Mouse (Mus musculus) thymus, postnatal 10 days (tissue): ENCODE results near the gene Klf16.
A peak's percentile ranks its signal among the peaks of the same experiment; 100 is the strongest.

Experiments used
- DNase-seq, 2 experiments: peaks; one replicate each; pipeline ENCODE4 v3.0.0; 2021; ENCODE audit warnings: low spot score in 2 of 2

The Klf16 gene

DNA sequence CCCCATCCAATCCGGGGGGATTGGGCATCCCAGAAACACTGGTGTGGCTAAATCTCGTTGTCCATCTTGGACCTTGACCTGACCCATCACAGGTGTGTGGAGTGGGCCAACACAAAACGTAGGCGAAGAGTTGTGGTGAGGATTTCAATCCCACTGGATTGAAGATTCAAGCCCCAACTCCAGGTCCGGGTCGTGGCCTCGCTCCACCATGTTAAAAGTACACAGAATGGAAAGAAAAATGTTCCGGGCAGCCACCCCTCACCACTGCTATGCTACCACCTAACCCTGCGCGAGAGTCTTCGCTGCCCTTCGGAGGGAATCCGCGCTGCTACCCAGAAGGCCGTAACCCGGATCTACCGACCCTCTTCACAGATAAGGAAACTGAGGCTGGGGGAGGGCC lies 1.2 kb downstream of the Klf16 start:
- no peak for DNase-seq

DNA sequence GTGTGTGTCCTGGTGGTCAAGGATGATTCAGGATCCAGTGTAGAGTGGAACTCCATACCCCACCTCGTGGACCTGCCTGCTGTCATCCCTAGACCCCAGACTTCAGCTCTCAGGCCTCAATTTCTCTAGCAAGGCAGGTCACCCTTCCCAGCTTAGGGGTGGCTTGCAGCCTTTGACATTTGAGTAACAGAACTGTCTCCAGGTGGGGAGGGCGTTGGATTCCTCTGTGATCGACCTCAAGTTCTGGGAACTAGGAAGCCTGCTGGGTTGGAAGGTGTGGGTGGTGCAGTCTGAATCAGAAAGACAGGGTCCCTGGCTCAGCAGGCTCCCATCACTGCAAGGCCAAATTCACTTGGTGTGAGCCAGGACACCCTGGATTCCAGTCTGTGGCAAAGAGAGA lies 2.2 kb downstream of the Klf16 start:
- DNase-seq: no peak

DNA sequence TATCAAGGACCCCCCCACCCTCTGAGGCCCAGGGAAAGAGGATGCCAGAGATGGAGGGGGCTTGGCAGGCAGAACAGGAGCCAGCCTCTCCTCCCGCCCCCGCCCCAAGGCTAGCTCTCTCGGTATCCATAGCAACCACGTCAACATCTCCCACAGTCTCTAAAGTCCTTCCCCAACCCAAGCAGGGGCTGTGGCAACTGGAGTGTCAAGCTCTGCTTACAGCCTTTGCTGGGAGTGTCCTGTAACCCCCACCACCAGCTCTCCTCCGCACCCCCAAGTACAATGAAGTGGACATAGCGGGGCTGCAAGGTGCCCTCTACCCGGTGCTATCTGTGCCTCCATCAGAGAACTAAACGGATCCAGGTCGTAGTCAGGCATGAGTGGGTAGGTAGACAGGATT lies 3.2 kb downstream of the Klf16 start:
- no peak for DNase-seq

DNA sequence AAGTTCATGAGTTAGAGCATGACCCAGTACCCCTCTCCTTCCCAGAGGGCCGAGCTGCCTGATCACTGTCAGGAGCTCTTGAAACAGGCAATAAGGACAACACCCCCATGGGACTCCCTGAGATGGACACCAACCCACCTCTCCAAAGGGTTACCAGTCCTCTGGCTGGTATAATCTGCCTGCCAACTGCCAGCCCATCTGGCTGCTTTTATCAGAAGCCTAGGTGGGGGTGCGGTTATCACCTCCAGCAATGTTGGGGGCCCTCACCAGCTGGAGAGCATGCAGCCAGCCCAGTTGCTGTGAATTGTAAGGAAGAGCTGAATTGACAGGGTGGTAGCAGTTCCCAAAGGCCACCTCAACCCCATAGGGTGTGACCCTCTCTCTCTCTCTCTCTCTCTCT lies 4.6 kb downstream of the Klf16 start:
- DNase-seq: no peak

DNA sequence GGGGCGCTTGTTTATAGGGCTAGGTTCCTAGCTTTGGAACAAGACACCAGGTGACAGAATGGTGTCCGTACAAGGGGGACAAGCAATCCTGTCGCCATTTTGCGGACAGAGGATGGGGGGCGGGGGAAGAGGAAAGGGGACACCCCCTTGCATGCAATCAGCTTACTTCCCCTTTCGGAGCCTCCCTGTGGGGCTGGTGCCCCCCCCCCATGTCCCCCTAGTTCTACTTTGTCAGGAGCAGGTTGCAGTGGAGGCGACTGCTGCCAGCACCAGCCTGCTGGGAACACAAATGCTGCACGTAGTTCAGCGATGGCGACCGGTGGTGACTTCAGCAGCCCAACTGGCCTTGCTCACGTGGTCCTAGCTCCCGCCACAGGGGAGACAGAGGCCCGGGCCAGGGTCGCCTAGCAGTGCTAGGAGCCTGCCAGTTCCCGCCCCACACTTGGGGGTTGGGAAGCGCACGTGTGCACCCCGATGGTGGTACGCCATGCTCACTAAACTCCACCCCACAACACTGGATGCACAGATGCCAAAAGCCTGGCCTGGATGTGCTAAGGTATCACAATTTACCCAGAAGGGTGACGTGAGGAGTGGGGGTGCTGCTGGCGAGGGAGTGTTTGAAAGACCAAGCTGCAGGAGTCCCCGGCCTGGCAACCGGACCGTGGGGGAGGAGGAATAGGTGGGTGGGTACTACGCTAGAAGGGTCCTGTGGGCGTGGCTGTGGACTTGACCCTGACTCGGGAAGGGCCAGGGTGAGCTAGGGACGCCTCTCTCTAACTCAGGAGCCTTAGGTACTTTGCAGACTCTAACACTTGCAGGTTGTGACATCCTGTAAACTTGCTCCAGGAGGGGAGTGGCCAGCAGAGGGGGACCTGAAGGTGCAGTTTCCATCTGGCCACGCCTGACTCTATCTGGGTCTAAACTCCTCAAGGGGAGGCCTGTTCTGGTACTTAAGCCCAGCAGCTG lies 6.0 kb downstream of the Klf16 start:
- DNase-seq: no peak

DNA sequence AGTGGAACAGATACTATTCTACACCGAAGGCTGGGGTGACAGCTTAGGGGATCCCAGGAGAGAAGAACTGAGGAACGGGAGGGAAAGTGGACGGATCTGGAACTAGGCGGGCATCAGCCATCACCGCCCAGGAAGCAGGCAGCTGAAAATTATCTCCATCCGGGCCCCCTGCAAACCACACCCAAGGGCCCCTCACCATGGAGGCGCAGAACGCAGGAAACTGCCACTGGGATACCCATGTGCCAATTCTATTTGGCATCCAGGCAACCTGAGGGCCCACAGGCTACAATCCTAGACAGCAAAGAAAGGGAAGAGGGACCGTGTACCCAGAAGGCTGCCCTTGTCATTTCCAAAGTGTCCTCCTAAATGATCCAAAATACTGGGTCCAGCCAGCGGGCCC lies 6.7 kb downstream of the Klf16 start:
- no peak for DNase-seq

DNA sequence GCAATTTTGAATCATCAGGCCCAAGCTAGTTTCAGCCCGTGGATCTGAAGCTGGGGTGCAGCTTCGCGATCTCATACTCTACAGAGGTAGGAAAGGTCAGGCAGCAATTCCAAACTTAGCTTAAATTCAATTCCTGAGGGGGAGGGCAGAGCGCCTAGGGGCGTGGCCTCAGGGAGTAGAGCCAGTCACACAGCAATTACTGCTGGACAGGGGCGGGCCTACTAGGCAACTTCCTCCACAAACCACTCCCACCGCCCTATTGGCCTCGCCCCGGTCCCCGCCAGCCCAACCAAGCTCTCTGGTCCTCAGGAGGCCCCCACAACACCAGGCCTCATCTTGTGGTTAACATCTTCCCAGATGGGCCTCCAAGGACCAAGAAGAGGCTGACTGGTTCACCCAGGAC lies 7.5 kb downstream of the Klf16 start:
- DNase-seq: no peak

DNA sequence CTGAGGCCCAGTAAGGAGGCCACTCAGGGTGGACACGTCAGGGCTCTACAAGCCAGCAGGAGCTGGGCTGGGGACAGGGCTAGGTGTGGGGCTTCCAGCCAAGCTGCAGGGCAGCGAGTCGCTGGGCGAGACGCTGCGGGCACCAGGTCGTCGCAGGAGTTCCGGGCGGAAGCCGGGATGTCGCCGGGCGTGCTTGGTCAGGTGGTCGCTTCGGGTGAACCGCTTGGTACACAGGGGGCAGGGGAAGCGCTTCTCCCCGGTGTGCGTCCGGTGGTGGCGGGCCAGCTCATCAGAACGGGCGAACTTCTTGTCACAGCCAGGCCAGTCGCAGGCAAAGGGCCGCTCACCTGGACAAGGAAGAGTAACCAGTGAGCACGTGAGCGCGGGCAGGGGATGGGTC lies 8.2 kb downstream of the Klf16 start:
- no peak for DNase-seq

DNA sequence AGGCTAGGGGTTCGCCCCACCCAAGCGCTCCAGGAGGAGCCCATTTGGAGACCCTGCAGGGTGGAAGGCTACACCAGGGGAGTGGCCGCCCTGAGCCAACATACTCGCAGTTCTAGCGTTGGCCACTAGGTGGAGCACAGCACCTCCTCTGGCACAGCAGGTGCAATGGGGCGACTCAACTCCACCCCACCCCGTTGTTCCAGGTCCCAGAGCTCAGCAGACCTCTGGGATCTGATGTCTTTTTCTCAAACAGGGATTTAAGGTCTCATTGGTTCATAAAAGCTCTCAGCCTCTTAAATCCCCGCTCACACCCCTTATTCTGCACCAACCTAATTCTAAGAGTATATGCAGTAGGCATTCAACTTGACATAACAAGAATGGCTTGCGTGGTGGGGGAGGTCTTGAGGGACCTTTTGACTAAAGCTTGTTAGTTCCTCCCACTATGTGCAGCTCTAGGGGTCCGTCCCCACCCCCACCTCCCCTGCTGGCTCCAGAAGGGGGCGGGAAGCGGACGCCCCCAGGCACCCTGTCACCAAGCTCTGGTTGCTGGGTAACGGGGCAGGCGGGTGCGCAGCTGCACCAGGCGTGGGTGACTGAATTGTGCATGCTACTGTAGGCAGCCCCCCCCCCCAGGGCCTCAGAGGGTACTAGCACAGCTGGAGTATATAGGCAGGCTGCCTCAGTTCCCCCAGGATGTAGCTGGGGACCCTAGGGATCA lies 10.6 kb downstream of the Klf16 start:
- peak; percentile 87 to 95 for DNase-seq

DNA sequence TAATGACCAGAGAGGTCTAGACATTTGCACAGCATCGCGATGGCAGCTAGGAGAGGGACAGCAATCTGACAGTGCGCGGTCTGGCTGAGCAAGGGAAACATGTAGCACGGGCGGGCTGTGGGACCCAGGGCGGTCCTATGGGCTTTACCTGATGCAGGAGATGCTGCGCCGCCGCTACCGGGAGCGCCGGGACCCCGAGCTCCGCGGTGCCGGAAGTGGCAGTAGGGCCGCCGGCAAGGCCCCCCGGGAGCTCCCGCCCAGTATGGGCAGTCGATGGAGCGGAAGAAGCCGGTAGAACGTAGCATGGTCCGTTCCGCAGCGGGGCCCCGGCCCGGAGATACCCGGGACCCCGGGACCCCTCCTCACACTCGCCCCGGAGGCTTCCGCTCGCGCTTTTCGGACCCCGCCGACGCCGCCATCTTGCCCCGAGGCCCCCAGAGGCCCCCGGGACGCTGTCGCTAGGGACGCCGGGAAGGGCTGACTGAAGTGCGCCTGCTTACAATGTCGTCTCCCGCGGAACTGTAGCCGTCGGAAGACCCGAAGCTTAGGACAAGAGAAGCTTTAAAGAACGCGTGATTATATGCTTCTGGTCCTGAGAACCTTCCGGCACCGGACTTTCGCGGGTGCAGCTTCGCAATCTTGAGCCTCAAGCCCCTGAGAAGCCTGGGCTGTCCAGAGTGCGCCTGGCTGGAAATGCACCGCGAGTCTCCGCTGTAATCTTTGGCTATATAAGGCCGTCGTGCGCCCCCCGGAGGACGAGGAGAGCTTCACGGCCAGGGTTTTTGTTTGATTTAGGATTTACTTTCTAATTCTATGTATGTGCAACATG lies 15.8 kb downstream of the Klf16 start, which contains the start of gene Rexo1:
TSS of gene Rexo1 (minus strand) at position 445 of the 829 bp plus-strand sequence.
- DNase-seq: peak; percentile 86 to 93

DNA sequence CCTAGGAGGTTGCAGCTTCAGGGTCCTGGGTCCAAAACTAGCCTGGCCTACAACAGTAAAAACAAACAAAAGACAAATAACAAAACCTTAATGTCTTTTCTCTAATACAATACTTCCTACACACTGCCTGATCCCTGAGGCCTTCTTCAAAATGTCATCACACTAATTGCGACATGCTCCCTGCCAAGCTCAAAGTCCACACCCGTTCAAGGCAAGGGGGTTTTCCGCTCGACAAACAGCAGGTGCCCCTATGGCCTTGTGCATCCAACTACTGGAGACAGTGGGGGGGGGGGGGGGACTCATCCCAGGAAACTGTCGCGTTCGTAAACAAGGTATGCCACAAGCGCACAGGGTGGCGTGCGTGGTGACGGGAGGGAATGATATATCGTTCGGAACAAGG lies 16.5 kb downstream of the Klf16 start:
- no peak for DNase-seq

DNA sequence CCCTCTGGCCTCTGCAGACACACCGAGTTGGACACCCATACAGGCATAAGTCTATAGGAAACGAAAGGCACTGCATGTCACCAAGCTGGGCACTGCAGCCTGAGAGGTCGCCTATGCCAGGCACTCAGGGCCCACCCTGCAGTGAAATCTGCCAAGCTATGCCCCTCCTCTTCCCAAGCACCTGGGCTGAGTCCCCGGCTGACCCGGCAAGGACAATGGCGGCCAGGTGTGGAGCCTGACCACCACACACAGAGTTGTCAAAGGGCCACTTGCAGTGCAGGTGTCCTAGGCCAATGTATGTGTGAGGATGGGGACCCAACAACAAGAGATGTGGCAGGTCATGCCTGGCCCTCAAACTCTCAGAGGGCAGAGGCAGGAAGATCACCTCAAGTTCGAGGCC lies 17.7 kb downstream of the Klf16 start:
- DNase-seq: no peak

DNA sequence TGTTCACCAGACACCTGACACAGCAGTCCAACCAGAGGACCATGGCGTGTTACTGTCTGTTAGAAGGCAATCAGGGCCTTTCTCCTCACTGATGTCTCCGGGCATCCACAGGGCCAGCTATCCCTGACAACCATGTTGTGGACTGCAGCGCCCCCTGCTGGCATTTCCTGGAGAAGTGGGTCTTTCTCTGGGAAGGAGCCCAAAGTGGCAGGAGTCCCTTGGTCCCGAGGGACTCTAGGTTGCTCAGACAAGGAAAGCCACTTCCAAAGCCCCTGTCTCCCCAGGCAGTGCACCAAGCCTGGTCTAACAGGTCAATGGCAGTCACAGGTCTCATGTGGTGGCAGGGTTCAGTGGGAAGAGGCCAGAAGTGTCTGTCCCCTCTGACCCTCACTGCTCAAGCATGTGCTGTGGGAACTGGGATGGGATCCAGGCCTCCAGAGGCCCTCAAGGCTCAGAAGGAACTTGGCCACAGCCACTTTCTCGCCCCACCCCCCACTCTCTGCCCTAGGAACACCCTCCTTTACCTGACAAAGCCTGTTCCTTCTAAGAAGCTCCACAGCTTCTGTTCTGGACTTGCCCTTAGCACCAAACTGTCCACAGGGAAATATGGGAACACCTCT lies 19.7 kb downstream of the Klf16 start:
- peak; percentile 43 to 73 for DNase-seq

DNA sequence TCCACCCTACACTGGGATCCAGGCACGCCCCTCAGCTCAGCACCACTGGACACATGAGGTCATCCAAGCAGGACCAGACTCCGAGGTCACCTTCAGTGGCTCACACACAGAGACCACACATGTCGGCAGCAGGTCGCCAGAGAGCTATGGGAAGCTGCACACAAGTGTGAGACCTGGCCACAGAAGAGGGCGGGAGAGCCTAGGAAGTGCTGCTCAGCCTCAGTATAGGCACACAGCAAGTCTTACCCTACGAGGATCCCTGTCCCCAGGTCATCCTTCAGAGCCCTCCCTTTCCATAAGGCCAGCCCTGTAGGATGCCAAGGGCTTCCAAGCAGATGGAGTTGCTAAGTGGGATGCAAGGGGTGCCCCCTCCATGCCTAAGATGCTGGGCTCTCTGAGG lies 23.1 kb downstream of the Klf16 start:
- no peak for DNase-seq

DNA sequence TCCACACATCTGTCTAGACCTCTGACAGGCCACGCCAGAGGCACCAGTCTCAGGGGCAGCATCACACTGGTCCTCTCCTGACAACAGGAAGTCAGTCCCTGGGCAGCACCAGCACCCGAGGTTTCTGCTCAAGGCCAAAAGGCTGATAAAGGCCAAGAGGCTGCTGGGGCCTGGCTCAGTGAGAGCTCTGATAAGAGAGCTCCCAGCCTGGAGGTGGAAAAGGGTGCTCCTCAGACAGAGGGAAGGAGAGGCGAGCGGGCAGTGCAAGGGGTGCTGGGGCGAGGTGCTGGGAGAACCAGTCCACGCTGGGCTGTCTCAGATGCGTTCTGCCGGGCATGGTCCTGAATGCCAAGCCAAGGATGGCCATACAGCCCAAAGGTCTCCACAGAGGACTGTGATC lies 23.5 kb downstream of the Klf16 start:
- DNase-seq: no peak

DNA sequence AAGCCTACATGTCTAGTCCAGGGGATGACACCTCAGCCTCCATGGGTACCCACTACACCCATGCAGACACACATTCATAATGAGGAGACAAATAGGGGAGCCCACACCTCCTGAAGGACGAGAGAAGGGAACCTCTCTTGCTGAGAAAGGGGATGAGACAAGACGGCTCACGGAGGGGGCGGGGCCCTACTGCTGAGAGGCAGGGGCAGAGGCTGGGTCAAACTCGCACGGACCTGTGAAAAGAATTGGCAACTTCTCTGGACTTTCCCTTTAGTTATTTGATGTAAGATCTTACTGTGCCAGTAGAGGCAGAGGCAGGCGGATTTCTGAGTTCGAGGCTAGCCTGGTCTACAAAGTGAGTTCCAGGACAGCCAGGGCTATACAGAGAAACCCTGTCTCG lies 24.8 kb downstream of the Klf16 start:
- DNase-seq: no peak

DNA sequence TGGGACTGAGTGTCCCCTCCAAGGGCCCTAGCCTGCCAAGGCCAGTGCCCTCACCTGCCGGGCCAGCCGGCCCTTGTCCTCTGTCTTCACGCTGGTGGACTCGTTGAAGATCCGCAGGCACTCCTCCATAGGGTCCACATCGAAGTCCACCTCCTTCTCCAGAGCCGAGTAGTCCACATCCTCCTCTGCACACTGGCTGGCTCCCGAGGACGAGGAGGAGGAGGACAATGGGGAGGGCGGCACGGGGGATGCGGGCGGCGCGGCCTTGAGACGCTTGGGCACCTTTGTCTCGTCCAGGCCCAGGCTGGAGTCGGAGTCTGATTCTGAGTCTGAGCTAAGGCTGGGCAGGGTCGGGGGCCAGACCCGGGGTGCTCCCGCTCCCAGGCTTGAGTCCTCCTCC lies 27.8 kb downstream of the Klf16 start:
- no peak for DNase-seq

DNA sequence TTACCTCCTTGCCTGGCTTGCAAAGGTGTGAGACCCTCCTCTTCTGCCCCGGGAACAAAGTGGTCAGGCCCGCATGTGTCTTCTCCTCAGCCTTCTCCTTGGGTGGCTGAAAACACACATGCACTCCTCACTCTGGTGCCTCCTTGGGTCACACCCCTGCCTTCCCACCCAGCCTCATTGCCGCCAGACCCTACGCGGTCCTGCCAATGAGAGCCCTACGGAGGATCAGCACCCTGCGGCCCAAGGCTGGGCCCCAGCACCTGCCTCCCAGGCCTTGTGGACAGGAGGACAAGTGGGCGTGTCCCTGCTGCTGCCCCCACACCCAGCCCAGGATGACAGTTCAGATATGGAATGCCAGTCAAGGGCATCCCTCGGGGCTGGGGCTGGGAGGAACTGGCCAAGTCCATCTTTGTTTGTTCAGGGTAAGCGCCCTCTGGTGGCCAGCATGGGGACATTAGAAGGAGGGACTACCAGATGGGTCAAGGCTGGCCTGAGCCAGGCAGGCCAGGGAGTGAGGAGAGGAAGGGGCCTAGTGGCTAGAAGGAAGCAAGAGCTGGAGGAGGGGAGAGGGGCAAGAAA lies 28.6 kb downstream of the Klf16 start:
- DNase-seq: no peak

DNA sequence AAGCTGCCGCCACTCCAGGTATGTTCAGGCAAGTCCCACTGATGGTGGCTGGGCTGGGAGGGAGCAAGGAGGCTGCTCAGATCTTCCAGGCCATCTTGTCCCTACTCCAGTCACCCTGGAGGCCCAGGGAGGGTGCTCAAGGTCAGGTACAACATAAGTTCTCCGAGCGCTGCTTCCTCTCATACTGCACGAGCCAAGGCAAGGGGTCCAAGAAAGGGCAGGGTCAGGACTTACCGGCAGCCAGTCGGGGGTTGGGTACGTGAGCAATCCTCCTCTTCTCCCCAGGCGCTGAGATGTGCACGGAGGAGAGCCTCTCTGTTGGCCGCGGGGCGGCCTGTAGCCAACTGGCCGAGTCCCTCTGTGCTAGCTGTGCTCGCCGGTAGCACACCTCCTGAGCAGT lies 29.6 kb downstream of the Klf16 start:
- DNase-seq: no peak

DNA sequence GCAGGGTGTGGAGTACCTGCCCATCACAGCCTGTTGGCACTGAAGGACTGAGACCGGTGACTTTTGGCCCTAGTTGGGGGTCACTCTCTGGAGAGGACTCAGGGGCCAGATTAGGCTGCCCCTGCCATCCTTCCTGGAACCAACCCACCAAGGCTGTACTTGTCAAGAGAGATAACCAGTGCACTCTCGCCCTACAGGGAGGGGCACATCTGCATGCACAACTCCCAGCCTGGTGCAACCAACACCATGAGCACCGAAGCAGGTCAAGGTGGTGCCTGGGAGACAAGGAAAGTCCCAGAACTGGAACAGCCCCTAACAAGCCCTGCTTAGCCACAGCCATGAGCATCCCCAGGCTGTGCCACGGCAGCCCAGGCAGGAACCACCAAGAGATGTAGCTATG lies 30.2 kb downstream of the Klf16 start:
- no peak for DNase-seq

DNA sequence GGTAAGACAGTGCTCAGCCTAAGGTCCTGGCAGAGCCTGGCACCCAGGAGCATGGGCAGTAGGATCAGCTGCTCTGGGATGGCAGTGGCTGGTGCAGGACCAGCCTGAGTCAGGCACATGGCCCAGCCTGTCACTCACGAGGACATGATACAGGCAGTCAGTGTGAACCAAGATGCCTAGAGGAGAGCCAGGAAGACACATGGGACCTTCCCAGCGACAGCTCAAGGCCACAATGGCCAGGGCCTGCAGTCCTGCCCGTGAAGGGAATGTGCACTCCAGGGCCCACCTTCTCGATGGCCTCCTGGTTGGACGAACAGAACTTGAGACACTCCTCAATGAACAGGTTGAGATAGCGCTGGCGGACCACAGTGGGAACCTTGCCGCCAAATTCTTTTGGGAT lies 31.5 kb downstream of the Klf16 start:
- no peak for DNase-seq
